Mouse (Mus musculus) thymus, adult 2 months (tissue): ENCODE results near the gene Mrnip. TPM values are rescaled to one million over a fixed set of nuclear protein-coding genes. Genes with fewer than 3 reads are reported as not detected.

ENCODE experiments used
- DNase-seq: peaks from one replicate; pipeline ENCODE4 v3.0.0; 2021
- H3K27ac ChIP-seq: fragments of 200-500 bp; 2 replicates; pipeline ENCODE4 v1.5.1; 2012; ENCODE audit warnings: low read length, control low read depth; ENCODE audit not compliant: control insufficient read depth, insufficient read depth
- H3K27me3 ChIP-seq: fragments of 200-500 bp; 2 replicates; pipeline ENCODE4 v1.6.1; 2012; ENCODE audit warnings: mild to moderate bottlenecking, low read length, moderate library complexity, mixed read lengths; ENCODE audit not compliant: control insufficient read depth, insufficient read depth
- H3K36me3 ChIP-seq: fragments of 200-500 bp; 2 replicates; pipeline ENCODE4 v1.6.1; 2012; ENCODE audit warnings: mild to moderate bottlenecking, low read length, moderate library complexity; ENCODE audit not compliant: control insufficient read depth, insufficient read depth
- H3K4me1 ChIP-seq: fragments of 200-500 bp; replicated peaks from 2 replicates; pipeline ENCODE4 v1.6.1; 2012; ENCODE audit warnings: low read length; ENCODE audit not compliant: control insufficient read depth, insufficient read depth
- H3K4me3 ChIP-seq: fragments of 200-500 bp; 2 replicates; pipeline ENCODE4 v1.5.1; 2012; ENCODE audit warnings: mild to moderate bottlenecking, low read length, control low read depth, moderate library complexity; ENCODE audit not compliant: control insufficient read depth, insufficient read depth
- CTCF ChIP-seq: fragments of 200-500 bp; IDR thresholded peaks from 2 replicates; pipeline ENCODE4 v1.5.1; 2012; ENCODE audit warnings: mild to moderate bottlenecking, control low read depth, low read length, moderate library complexity, borderline replicate concordance; ENCODE audit not compliant: control insufficient read depth, poor library complexity, insufficient read depth; ENCODE audit errors: extremely low read depth
- POLR2A ChIP-seq: fragments of 200-500 bp; IDR thresholded peaks from 2 replicates; pipeline ENCODE4 v1.6.1; 2012; ENCODE audit warnings: mild to moderate bottlenecking, low read length, control low read depth, moderate library complexity; ENCODE audit not compliant: control insufficient read depth, poor library complexity, insufficient read depth; ENCODE audit errors: extremely low read depth
- WGBS: fragments of 180-500 bp; shearing (Covaris S2); methylation state at CpG from one replicate; pipeline ENCODE4 v1.1.7; 2018; 5-methylcytosine and 5-hydroxymethylcytosine counted together
- polyA plus RNA-seq: library from polyadenylated mRNA; depleted of rRNA; stranded (reverse); fragments of >200 nt; gene quantifications from 2 replicates; pipeline ENCODE4 v1.2.3, GENCODE M21; 2012

Mrnip gene
- polyA plus RNA-seq, 1 experiment: 8.9 TPM

DNA sequence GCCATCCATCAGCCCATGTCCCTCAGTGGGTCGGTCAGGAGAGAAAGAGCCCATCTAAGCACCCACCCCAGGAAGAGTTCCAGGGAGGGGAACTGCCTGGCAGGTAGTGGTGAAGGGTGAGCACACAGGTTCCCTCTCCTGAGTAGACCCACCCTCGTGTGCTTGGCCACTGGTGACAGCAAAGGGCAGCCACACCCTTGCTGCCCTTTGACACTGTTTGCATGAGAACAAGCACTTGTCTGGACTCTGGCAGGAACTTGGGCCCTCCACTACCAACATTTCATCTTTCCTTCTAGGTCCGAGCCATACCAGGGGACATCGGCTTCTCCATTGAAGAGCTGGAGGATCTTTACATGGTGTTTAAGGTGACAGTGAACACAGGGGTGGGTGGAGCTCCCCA lies 14.9 kb upstream of the Mrnip start:
- no peak overlapping the region for H3K27ac ChIP-seq
- no peak for DNase-seq
- peaks cover 44% of the 10 kb centered on the region for H3K36me3 ChIP-seq
- 0 out of 2 replicates have a peak, but pooled peaks cover 5% of the 10 kb centered on the region for H3K4me1 ChIP-seq
- whole genome bisulfite sequencing: 93% methylated on average over 4 of the region's 4 CpGs
- no peak overlapping the region for H3K4me3 ChIP-seq
- no peaks in the 10 kb centered on the region for H3K27me3 ChIP-seq
- TF ChIP-seq POLR2A (no peak), CTCF (no peak)

DNA sequence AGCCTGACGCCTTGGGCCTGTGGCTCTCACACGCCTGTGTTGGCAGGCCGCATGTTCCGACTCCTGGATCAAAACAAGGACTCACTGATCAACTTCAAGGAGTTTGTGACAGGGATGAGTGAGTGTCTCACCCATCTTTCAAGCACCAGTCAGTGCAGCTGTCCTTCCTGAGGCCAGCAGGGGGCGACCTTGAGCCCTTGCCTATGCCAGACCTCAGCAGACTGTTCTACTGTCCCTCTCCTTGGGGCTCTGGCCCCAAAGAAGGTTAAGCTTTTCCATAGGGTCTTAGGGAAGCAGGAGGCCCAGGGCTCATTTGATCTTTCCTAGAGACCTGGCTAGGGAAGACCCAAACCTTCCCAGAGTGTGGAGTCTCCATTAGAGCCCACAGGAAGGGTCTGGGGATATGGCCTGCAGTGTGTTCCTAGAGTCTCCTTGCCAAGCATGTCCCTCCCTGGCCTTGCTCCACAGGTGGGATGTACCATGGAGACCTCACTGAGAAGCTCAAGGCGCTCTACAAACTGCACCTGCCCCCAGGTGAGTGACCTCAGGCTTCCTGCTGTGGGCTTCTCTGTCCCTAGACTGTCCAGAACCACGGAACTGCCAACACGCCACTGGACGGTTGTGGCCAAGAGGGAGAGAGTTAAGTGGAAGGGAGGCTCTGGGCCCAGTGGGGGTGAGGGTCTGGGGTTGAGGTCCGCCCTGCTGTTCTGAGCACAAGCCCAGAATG lies 12.5 kb upstream of the Mrnip start:
- Histone ChIP-seq H3K36me3 (peaks cover 26% of the 10 kb centered on the region), H3K4me1 (0 out of 2 replicates have a peak, but pooled peaks cover 5% of the 10 kb centered on the region), H3K27me3 (no peaks in the 10 kb centered on the region), H3K27ac (no peak overlapping the region), H3K4me3 (no peak overlapping the region)
- no peak for TF ChIP-seq POLR2A
- TF ChIP-seq CTCF: peak; percentile 88
- 79% methylated on average over 10 of the region's 10 CpGs for WGBS
- peak; percentile 56 for DNase-seq

- Histone ChIP-seq H3K27me3 (no peaks in the 10 kb centered on the region), H3K27ac (no peak overlapping the region), H3K36me3 (peaks cover 19% of the 10 kb centered on the region), H3K4me1 (0 out of 2 replicates have a peak, but pooled peaks cover 5% of the 10 kb centered on the region), H3K4me3 (no peak overlapping the region)
- TF ChIP-seq POLR2A (no peak), CTCF (no peak)
- 95% methylated on average over 3 of the region's 3 CpGs for WGBS
- no peak for DNase-seq
Measured at GRCm38 (mm10) chr11:50162338-50163050, 11.8 kb upstream of the Mrnip start.

- H3K27me3 ChIP-seq: no peaks in the 10 kb centered on the region
- no peak overlapping the region for H3K27ac ChIP-seq
- H3K4me1 ChIP-seq: no peaks in the 10 kb centered on the region
- no peak overlapping the region for H3K4me3 ChIP-seq
- no peak for TF ChIP-seq POLR2A
- TF ChIP-seq CTCF: no peak
- peaks cover 19% of the 10 kb centered on the region for H3K36me3 ChIP-seq
- 91% methylated on average over 5 of the region's 5 CpGs for WGBS
- DNase-seq: no peak
Measured at GRCm38 (mm10) chr11:50168352-50168751, 5.9 kb upstream of the Mrnip start.

- H3K4me3 ChIP-seq: peak overlapping the region; percentile 84
- TF ChIP-seq CTCF (no peak), POLR2A (peak; percentile 75)
- H3K36me3 ChIP-seq: peaks cover 7% of the 10 kb centered on the region; the same call in 1 of the 2 replicates
- DNase-seq: peak; percentile 100
- H3K27ac ChIP-seq: 0 out of 2 replicates have a peak overlapping the region, but pooled peaks have one; percentile 2
- H3K27me3 ChIP-seq: no peaks in the 10 kb centered on the region
- WGBS: under 1% methylated on average over 27 of the region's 27 CpGs
- H3K4me1 ChIP-seq: peaks cover 5% of the 10 kb centered on the region; the same call in 1 of the 2 replicates
Measured at GRCm38 (mm10) chr11:50174730-50175187, 515 bp downstream of the Mrnip start.

- Histone ChIP-seq H3K36me3 (no peaks in the 10 kb centered on the region), H3K27ac (no peak overlapping the region), H3K4me1 (peaks cover 5% of the 10 kb centered on the region; the same call in 1 of the 2 replicates), H3K27me3 (no peaks in the 10 kb centered on the region), H3K4me3 (no peak overlapping the region)
- no peak for DNase-seq
- WGBS: 99% methylated on average over 3 of the region's 3 CpGs
- TF ChIP-seq CTCF (no peak), POLR2A (no peak)
Measured at GRCm38 (mm10) chr11:50176351-50176750, 2.1 kb downstream of the Mrnip start.
